Mouse (Mus musculus): ENCODE results near the gene Slc15a4.

Gene Slc15a4

DNA sequence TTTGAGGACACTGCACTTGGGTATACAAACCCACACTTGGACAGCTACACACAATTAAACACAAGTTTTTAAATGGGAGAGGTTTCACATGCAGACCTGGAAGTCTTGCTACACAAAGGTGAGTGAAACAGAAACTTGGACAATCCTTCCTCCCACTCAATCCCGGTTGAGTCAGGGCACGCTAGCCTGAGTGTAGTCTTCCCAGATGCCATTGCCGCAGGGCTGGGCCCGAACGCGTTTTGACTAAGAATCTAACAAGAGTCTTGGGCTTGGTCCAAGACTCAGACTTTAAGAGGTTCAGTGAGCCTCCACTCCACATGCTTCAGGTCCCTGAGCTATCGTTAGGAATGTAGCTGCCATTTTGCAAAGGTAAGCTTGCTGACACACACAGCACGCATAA is 12.3 kb downstream of the Slc15a4 start:
- DNase-seq (ENCODE audit: low spot score), result no peak

DNA sequence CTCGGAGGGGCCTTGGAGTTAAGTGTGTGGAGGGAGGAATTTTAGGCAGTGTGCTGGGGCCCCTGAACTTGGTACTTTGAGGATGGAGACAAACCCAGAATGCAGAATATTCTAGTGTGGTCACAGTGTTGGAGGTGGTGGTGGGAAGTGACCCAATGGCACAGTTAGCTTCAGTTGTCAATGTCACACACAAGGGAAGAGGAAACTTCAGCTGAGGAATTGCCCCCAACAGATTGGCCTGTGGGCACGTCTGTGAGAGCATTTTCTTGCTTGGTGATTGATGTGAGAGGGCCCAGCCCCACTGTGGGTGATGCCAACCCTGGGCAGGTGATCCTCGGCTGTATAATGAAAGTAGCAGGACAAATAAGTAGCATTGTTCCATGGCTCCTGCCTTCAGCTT is 13.9 kb downstream of the Slc15a4 start:
- no peak for DNase-seq (ENCODE audit: low spot score)

DNA sequence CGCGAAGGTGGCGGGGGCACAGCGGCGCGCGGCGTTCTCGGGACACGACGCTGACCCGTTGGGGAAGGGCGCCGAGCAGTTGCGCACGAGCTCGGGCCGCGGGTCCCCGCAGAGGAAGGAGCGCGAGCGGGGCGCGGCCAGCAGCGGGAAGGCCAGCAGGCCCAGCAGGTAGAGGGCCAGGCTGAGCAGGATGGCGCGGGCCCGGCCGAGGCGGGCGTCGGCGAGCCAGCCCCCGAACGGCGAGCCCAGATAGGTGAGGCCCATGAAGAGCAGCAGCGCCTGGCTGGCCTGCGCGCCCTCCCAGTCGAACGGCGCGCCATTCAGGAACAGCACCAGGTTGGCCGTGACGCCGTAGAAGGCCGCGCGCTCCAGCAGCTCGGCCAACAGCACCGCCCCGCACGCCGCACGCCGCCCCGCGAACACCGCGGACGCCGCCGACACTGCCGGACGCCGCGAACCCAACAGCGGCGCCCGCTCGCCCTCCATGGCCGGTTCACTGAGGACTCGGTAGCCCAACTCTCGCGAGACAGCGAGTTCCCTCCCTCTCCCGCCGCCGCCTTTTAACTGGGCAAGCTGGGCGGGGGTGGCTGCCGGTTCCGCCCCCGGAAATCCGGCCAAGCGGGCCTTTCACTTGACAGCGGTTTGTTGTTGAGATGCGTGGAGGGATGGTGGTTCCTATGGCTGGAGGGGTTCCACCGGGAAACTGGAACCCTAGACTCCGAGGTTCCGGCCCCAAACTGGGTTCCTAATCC is 15.6 kb downstream of the Slc15a4 start:
- peak; percentile 98 for DNase-seq (ENCODE audit: low spot score)

DNA sequence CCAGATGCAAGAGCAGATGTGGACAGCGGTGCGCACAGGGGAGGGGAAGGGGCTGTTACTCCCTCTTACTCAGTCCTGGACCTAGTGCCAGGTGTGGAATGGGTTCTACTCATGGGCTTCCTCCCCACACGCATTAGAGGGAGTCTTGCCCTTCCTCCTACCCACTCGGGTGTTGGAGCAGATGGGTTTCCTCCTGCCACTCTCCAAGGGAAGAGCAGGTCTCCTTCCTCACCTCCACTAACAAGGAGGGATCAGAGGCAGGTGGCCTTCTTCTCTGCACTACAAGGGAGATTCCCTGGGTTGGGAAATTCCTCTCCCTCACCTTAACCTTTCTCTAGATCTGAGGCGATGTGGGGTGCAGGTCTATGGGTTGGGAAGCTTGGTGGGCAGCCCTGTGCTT is 16.5 kb downstream of the Slc15a4 start:
- no peak for DNase-seq (ENCODE audit: low spot score)

DNA sequence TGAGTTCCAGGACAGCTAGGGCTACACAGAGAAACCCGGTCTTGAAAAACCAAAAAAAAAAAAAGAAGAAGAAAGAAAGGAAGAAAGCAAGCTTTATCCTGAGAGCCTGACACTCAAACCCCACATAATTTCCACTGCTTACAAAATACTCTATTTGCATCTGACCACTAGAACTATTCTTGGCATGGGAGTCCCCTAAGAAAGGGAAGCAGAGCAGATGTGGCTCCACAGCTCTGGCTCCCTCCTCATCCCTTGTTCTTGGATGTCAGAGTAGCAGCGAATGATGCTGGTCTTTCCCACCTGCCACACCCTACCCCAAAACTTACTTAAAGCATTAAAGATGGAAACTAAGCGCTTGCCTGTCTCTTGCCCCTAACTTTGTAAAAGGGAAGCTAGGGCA is 17.2 kb downstream of the Slc15a4 start:
- DNase-seq (ENCODE audit: low spot score), result no peak

DNA sequence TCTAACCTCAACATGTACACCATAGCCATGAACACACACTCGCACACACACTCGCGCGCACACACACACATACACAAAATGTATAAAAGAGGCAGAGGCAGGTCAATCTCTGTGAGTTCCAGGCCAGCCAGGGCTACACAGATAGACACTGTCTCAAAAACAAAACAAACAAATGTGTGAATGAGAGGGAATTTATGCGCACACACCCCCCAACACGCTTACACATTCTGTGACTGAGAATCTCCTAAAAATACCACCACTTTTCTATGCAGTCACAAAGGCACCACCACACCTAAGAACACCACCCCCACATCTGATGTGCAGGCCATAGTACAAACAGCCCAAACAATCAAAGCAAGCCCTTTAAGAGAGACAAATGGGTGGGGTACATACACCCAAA is 20.3 kb downstream of the Slc15a4 start:
- no peak for DNase-seq (ENCODE audit: low spot score)

DNA sequence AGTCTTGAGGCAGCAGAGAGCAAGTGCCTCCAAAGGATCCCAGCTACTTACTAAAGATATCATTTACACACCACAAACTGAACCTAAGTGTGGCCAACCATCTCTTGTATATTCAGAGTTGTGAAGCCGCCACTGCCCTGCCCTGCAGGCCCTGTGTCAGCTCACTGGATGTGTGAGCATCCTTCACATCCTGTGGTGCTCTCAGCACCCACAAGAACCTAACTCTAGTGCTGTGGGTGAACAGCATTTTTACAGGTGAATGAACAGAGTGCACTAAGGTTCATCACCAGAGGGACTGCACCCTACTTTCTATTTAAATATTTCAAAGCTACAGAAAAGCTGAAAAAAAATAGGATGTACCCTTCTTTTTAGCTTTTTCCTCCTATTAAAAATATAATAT is 20.8 kb downstream of the Slc15a4 start:
- DNase-seq (ENCODE audit: low spot score), result no peak

DNA sequence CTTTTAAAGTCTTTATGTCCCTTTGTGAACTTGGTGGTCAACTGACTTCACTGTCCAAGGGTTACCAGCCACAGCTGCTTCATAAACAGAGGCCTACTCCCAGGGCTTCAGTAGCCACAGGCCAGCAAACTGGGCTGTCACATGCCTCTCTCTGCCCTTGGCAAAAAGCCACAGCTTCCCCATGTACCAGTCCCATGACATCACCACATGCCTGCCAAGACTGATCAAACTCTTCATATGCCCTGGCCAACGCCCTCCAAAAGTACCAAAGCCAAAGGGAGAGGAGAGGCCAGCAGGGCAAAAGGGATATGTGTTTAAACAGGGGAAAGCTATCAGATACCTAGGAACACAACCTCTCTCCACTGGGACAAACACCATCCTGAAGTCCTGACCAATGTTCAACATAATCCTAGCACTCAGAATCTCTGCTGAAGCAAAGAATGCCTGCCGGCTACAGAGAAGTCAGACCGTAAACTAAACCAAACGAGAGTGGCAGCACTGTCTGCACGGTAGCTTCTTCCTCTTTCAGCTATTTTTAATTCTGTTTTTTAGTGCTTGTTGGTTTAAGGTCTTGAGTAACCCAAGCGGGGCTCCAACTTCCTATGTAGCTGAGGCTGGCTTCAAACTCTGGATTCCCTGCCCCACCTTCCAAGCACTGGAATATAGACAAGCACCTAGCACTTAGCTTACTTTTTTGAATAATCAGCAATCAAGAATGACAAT is 21.7 kb downstream of the Slc15a4 start:
- no peak for DNase-seq (ENCODE audit: low spot score)

DNA sequence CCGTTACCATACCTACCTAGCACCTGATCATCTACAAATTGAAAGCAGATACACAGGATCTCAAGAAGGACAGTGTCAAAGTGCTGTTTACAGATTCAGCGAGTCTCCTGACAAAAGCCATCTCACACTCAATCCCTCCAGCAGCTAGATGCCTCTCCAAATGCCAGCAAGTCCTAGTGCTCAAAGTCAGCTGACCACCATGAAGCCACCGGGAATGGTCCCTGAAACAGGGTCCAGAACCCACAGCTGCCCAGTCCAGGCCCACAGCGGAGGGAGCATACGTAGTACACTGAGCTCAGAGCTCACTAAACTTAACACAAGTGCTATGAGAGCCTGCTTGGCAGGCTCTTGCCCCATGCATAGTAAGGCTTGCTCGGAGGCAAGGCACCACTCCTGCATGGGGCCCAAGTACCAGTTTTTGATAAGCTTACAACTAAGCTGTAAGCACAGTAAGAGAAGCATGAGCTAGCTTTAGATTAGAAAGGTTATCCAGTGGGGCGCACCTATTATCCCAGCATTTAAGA is 23.4 kb downstream of the Slc15a4 start:
- DNase-seq (ENCODE audit: low spot score), result no peak

DNA sequence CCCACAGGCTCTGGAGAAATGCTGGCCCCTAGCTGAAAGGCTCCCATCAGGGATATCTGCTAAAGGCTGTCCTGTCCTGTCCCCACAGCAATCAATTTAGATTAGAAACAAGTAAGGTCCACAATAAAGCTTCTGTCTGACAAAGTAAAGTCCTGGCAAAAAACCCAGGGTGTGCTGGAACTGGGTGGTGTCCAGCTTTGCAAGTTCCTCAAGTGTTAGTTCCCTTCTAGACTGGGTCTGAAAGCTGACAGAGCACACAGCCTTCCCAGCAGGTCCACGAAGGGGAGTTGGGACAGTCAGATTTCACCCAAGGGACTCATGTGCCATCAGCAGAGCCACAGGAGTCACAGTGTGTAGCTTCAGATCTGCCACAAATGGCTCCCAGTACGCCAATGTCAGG is 25.2 kb downstream of the Slc15a4 start:
- DNase-seq (ENCODE audit: low spot score), result no peak

DNA sequence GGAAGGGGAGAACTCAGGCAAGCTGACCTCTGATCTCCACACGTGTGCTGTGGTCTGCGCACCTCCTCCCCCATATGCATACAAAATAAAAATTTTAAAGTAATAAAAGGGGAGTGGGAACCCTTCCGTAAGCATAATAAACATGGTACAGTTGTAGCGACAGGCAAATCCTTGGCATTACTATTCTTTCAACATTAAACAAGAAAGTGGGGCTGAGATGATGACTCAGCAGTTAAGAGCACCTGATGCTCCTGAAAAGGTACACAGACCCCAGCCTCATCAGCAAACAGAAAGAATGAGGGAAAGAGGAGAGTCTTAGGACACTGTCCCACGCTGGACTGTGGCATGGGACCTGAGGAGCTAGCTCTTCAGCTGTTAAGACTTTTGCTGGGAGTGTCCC is 29.7 kb downstream of the Slc15a4 start:
- no peak for DNase-seq (ENCODE audit: low spot score)

DNA sequence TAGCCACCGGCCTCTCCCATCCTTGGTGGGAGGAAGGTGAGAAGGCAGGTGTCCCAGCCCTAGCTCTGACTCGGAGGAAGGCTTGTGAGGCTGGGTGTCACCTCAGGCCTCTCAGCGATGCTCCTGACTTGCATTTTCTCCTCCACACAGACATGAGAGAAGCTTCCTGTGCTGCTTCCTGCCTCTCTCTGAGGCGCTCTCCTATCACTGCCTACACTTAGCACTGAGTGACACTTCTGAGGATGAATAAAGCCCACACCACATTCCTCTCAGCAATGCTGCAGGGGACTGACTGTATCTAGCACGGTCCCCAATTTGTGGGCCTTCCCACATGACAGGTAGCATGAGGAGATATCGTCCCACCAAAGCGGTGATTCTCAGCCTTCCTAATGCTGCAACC is 35.8 kb downstream of the Slc15a4 start:
- DNase-seq (ENCODE audit: low spot score), result no peak

DNA sequence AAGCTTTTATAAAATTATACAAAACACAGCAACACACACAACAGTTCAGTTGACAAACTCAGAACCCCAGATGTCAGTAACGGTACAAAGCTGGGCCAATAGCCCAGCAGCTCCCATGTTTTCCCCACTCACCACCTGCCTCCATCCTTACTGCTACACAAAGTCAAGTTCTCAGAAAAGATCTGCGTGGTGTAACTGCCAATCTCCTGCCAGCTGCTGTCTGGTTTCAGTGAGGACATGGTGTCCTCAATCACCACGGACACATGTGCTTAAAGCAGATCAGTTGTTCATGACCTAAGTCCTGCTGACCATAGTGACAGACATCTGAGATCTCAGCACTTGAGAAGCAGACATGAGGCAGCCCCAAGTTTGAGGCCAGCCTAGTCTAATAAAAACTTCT is 37.0 kb downstream of the Slc15a4 start:
- DNase-seq (ENCODE audit: low spot score), result no peak

DNA sequence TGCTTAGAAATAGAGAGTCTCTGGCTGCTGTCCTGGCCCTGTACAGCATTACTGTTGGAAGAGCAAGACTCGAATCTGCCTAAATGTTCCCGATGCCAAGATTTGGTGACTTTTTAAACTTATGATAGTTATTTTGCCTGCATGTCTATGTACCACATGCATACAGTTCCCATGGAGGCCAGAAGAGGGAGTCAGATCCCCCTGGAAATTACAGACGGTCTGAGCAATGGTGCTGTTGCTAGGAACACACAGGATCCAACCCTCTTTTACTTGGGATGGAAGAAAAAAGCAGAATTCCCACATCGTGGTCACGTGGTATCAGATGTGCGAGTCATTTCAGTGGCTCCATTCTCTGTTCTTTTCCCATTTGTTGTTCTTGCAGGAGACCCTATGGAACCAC is 39.8 kb downstream of the Slc15a4 start:
- DNase-seq (ENCODE audit: low spot score), result peak; percentile 53

DNA sequence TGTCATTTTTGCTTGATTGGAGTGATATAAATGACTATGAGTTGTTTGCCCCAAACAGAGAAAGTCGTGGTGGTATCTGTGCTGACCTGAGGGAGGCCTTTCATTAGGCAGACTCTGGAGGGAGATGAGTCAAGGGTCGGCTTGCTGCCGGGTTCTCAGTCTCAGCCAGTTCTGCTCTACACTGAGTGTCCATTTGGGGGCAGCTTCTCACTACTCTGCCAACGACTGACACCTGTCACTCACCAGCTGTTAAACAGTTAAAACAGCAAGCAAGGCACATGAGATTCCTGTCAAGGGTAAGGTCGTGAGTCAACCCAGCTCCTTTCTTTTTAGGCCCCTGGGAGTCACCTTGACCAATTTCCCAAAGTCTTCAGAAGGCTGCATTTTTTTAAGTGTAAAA is 40.3 kb downstream of the Slc15a4 start:
- no peak for DNase-seq (ENCODE audit: low spot score)

DNA sequence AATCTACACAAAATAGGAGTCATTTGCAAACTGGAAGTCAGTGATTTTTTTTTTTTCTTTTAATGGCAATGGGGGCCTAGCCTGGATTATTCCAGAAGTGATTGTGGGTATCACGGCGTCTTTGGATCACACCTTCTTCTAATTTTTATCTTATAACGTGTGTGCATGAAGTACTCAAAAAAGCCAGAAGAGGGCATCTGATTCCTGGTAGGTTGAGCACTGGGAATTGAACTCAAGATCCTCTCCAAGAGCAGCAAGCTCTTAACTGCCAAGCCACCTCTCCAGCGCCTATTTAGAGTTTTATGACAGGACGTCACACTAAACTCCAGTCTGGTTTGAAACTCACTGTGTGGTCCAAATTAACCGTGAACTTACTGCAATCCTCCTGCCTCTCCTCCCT is 44.8 kb downstream of the Slc15a4 start:
- no peak for DNase-seq (ENCODE audit: low spot score)

DNA sequence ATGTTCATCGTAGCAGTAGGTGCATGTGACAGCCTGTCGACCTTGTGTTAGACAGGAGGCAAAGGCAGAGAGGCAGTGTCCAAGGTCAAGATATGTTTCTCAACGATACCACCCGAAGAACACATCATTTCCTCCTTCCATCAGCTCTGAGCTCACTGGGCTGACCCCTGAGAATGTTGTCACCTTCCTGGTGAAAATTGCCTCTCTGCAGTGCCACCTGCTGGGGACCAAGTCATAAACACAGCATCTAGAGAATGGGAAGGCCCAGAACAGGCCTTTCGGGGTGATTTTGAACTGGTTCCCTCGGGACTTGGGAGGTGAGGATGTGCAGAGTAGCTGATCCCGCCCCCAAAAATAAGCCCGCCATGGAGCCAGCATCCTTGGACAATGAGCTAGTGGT is 49.0 kb downstream of the Slc15a4 start:
- DNase-seq (ENCODE audit: low spot score), result no peak

DNA sequence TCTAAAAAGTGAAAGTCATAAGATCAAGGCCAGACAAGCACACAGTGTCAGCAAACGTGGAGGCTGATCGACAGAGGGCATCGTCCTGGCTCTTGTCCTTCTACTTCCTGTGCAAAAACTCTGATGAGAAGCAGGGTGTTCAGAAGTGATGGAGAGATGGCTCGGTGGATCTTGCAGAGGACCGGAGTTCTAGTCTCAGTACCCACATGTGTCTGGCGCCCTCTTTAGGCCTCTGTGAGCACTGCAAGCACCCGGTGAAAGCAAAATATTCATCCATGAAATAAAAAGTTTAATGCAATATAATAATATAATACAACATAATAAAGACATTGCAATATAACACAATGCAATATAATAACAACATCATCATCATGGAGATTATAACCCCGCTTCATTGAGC is 55.3 kb downstream of the Slc15a4 start:
- DNase-seq (ENCODE audit: low spot score), result no peak

DNA sequence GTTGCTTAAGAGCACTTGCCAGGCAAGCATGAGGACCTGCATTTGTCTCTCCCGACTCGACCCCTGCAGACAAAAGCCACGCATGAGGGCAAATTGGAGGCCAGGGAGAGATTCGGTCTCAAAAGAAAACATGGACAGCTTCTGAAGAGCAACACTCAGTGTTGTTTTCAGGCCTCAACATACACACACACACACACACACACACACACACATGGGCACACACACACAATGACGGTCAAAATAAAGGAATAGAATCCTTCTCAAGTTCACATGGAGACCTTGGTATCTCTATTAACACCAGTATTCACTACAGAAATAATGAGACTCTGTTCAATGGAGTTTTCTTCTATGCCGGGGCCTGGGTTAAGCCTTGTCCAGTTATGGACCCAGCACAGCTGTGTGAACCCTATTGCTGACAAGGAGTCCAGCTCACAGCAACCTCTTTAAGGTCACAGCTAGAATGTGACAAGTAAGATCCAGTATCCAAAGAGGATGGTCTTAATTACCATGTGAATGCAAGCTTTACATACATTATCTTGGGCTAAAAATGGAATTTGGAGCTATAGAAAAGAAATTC is 65.4 kb downstream of the Slc15a4 start:
- DNase-seq (ENCODE audit: low spot score), result no peak

DNA sequence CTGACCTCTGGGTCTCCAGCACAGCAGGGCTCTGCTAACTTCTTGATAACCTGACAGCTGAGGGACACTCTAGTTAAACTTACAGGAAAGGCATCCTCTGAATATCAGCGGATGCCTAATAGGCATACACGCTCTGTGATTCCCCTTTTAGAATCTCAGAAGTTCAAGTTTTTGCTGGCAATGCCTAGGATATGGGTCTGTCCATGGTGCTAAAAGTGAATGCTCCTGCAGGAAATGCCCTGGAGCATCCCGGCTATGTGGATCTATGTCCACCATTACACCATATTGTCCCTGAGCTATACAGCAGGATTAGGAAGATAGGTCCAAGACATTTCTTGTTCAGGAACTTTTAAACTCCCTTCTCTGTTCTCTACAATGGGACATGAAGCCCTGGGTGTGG is 71.6 kb downstream of the Slc15a4 start:
- peak; percentile 46 for DNase-seq (ENCODE audit: low spot score)

DNA sequence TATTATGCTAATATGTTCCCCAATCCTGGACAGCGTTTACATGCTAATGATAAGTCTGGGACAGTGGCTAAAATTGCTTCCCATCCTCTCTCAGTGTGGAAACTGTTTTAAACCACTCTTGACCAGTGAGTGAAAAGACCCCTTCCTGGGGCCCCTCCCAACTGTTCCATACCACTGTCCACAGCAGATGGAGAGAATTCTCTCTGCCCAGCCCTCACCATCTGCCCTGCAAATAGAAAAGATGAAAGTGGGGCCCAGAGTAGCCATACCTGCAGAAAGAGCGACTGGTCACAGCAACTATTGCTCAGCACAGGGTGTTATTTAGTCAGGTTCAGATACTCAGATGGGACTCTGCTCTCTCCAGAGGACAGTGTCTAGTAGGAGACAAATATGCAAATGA is 84.6 kb downstream of the Slc15a4 start:
- DNase-seq (ENCODE audit: low spot score), result no peak

DNA sequence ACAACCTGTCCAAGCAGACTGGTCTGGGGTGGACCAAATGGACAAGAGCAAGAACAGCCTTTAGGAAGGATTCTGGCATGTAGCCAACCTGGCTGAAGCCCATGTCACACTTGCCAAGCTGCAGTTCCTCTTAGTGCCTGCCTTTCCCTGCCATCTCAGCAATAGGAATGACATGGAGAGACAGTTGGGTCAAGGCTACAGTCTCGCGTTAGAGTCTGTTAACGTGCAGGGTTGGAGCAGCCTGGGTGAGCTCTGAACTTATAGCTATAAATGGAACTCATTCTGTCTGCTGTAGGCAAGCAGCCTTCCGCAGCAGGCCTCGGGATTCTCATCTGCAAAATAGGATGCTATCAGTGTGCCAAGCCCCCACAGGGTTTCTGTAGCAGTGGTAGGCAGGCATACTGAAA is 86.1 kb downstream of the Slc15a4 start:
- DNase-seq (ENCODE audit: low spot score), result no peak
